Mouse (Mus musculus) right cerebral cortex, postnatal 36 days (tissue): ENCODE measurements around the gene Gtsf1.
A peak's percentile ranks its signal among the peaks of the same experiment; 100 is the strongest.
"Not testable (repeated sequence)": the region's sequence is repeated elsewhere in the genome, so short reads cannot be mapped to it uniquely, and the experiment has no call there.

Experiments used
- DNase-seq, 2 experiments: peaks; one replicate each; pipeline ENCODE4 v3.0.0; 2022; ENCODE audit warnings: low spot score in 2 of 2, mixed read lengths in 1 of 2

Gene Gtsf1

DNA sequence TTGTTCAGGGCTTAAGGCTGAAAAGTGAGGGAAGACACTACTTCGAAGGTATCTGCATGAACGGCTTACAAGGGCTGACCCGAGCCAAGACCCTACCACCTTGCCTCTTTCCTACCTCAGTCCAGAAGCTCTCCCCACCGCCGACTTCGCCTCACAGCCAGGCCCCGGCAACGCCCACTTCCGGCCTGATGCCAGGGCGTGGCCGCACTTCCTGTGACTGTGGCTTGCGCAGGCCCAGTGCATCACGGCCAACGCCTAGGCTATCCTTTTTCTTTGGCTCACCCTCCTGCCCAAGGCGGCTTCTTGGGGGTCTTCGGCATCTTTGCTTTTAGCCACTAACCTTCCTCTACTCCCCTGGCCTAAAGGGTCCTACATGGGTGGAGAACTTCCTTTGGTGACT, at the start of gene Gtsf1:
Gene Gtsf1 (minus strand): TSS at position 230 of the 400 bp plus-strand sequence.
- DNase-seq, result no peak

DNA sequence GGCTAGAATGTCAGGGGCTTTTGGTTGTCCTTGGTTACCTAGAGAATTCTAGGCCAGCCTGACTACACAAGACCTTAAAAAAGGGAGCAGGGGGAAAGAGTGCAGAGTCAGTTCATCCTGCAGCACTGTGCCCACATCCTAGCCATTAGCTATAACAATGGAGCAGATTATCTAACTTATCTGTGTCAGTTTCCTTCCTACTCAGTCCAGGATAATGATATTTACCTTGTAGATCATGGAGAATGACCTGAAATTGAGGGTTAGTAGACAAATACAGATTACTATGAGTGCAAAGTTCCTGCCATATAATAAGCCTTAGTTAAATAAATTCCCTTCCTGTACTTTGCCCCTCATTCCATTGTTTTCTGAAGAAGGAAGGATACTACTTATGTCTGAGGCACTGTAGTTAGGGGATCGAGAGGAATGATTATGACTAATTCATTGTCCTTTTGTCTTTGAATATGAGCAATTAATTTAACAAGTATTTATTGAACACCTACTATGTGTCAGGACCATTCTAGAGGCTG, 48.9 kb upstream of the Gtsf1 start:
- no peak for DNase-seq

DNA sequence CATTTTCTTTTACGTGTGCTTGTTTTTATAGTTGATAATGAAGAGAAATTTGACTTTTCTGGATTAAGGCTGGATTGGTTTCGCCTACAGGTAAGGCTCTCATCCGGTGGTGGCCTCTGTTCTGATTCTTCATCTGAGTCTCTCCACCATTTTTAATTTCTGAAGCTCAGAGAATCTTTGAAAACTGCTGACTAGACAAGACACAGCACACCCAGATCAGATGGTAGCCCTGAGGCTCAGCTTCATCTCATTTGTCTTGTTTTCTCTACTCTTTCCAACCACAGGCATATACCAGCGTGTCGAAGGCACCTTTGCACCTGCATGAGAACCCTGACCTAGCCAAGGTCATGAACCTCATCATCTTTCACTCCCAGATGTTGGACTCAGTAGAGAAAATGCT, 43.5 kb upstream of the Gtsf1 start:
- no peak for DNase-seq

GRCm38 (mm10) chr15:103473182-103473581, 42.9 kb upstream of the Gtsf1 start:
- peak in 1 of 2 experiments; percentile 26 for DNase-seq

- no peak for DNase-seq
Observed at GRCm38 (mm10) chr15:103472265-103472664, 42.0 kb upstream of the Gtsf1 start.

DNA sequence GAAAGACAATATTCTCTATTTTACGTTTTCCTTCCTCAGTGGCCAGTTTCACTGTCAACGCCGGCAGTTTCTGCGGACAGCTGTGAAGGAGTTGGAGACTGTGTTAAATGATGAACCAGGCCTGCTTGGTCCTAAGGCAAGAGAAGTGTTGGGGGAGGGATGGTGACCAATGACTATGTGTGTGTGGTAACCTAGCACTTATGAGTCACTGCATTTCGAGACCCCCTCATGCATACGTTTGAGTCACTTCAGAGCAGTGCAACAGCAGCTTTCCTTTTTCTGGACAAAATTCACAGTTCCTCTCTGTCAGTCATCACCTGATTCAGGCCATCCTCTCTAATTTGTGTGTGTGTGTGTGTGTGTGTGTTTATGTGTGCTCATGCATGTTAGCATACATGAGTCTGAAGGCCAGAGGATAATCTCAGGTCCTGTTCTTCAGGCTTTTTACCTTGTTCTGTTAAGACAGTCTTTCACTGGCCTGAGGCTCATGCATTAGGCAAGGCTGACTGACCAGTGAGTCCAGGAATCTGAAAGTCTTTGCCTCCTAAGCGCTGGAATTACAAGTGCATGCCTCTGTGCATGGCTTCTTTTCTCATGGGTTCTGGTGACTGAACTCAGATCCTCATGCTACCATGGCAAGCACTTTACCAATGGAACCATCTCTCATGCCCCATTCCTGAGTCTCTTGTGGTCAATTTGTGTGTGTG, 41.4 kb upstream of the Gtsf1 start:
- DNase-seq, result no peak

DNA sequence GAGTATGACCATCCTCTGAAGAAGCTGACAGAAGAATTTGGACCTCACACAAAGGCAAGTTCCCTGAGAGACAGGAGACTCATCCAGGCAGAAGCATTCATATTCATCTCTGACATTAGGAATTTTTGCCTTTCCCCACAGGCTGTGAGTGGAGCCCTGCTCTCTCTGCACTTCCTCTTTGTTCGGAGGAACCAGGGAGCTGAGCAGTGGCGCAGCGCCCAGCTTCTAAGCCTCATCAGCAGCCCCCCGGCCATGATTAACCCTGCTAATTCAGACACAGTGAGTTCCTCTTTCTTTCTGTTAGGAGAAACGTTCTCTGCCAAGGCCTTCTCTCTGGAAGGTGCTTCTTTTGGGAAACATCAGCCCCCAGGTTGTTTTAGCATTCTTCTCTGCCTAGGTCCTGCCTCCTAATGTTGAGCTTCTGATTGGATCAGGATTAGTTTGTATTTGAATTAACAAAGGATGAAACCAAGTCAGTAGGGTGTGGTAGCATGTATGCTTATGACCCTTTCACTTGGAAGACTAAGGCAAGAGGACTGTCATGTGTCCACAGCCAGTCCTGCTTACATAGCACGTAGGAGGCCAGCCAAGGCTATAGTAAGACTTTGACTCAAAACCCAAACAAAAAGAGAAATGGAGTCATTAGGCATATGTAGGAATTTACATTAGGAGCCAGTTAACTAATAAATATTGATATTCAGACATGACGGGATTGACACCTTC, 32.4 kb upstream of the Gtsf1 start:
- DNase-seq, result no peak

- no peak for DNase-seq
Observed at GRCm38 (mm10) chr15:103454449-103454848, 24.2 kb upstream of the Gtsf1 start.

- peak in 1 of 2 experiments; percentile 34 for DNase-seq
Observed at GRCm38 (mm10) chr15:103453551-103454218, 23.4 kb upstream of the Gtsf1 start, which contains the start of gene Nckap1l. Nckap1l (plus strand) TSS chr15:103453794.

DNA sequence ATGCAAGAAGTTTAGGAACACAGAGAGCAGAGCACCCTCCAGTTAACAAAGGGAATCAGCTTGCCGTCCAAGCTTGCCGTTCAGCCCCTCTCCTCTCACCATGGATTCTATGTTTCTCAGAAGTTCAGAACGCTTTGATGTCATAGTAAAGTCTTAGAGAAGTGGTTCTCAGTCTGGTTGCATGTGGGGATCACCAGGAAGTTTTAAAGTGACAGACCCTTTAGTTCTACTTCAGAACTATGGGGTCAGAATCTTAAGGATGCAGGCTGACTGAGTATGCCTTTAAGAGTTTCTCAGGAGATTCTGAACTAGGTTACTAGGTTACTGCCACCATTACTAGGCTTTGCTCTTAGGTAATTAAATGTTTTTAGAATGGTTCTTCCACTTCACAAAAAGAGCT, 18.1 kb upstream of the Gtsf1 start, which contains the start of gene Gtsf2:
Gene Gtsf2 (minus strand): TSS at position 101 of the 400 bp plus-strand sequence.
- DNase-seq, result no peak

DNA sequence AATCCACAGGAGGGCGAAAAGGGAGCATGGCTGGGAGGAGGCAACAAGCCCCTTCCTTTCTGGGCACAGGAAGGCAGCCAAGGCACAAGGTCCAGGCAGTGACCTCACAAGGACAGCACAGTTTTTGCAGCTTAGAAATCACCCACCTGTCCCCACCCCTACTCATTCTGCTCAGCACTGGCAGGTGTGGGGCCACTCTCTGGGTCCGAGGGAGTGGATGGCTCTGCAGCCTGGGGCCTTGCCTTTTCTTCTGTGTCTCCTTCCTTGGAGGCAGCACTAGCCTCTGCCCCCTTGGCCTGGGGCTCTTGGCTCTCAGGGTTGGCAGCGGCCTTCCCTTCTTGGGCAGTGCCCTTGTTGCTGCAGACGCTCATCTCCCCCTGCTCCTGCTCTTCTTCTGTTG, 15.7 kb upstream of the Gtsf1 start:
- not testable (repeated sequence) for DNase-seq

DNA sequence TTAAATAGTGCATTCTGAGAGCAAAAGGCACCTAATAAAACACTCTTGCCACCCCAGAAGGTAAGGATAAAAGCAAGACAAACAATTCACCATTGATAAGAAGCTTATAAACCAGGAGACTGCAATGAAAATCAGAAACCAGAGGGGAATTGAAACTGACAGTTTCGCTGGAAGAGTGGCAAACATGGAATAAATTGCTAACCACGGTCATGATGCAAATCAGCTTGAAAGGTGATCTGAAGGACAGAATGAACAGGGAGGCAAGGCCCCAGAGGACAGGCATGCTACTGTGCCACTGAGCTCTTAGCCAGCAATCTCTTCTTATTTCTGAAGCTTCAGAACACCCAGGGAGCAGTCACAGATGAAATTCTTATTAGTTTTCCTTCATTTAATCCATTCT, 3.3 kb downstream of the Gtsf1 start:
- DNase-seq, result no peak

DNA sequence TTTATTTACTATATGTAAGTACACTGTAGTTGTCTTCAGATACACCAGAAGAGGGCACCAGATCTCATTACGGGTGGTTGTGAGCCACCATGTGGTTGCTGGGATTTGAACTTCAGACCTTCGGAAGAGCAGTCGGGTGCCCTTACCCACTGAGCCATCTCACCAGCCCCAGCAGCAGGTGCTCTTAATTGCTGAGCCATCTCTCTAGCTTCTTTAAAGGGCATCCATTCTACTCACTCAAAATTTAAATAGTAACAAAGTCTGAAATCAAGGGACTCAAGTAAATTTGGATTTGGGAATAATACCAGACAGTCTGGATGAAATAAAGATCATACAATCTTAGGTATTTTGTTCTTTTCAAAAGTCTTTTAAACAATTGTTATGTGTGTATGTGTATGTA, 24.7 kb downstream of the Gtsf1 start:
- DNase-seq, result not testable (repeated sequence)

GRCm38 (mm10) chr15:103401361-103401760, 28.9 kb downstream of the Gtsf1 start:
- DNase-seq, result no peak

- DNase-seq, result no peak
Observed at GRCm38 (mm10) chr15:103393577-103393976, 36.7 kb downstream of the Gtsf1 start.

GRCm38 (mm10) chr15:103388556-103389145, 41.6 kb downstream of the Gtsf1 start:
- no peak for DNase-seq

DNA sequence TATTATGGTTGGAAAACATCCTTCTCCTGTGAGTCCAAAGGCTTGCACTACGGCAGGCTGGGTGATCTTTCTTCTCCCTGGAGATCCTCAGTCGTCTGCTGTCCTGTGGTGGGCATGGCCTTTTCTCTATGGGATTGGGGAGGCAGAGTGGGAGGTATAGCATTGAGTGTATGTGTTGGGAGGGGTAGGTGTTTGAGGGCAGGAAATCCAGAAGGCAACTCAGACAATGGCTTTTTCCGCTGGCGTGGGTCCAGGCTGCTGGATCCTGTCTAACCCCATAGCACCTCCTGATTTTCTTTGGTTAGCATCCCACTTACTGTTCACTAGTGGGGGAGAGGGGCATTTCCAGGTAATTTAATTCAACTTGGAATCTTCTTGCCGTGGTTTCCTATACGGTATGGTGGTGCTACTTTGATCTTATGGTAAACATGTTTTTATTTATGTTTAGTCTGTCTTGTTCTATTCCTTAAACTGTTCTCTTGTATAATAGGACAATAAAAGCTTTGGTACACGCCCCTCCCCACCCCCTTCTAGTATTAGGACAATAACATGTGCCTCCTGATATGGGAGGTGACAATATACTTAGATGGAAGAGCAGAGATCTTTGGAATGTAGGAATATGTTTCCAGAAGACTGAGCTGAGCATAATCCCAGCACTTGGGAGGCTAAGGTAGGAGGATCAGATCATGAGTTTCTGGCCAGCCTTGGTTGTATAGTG, 46.3 kb downstream of the Gtsf1 start:
- DNase-seq, result no peak

DNA sequence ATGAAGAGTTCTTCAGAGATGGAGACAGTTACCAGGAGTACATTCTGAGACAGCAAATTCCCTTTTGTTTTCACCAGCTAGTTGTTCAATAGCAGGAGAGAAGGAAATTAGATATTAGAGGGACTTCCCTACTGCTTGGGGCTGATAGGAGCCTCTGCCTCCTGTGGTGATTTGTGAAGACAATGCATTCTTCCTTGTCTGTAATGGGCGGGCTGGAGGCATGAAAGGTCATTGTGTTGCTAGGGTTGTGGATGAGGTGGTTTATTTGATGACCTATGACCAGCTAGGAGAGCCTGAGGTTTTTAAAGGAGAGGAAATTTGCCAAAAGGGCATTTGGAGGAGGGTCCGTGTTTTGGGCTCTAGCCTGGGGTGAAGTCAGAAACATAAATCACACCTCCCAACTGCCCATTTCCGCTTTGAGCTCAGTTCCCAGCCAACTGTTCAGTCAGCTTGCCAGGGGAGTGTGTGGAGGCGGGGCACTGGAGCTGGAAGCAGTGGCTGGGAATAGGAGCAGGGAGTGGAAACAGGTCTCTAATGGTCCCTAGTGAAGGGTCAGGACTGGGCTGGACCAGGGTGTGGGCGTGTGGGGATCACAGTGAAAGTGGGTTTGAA, 47.4 kb downstream of the Gtsf1 start:
- no peak for DNase-seq

DNA sequence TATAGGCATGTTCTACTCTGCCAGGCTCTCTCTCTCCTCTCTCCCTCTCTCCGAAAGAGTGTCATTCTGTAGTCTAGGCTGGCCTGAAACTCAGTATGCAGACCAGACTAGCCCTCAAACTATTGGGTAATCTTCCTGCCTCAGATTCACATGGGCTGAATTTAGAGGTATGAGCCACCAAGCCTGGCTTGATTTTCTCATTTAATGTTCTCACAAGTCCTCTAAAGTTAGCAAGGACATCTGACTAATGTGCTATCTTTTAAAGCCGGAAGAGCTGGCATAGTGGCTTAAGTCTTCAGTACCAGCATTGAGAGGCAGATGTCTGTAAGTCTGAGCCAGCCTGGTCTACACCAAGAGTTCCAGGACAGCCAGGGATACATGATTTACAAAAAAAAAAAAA, 48.2 kb downstream of the Gtsf1 start:
- no peak for DNase-seq

- DNase-seq, result no peak
Observed at GRCm38 (mm10) chr15:103378665-103379356, 51.5 kb downstream of the Gtsf1 start.
